Mouse (Mus musculus) hindbrain, embryonic 15.5 days (tissue): Measurements from ENCODE around the gene Plch2. TPM values are rescaled to one million over a fixed set of nuclear protein-coding genes. Genes with fewer than 3 reads are reported as not detected.

Experiments used
- ATAC-seq: fragments of 200-750 bp; cut with Nextera tagmentation; 2 replicates; pipeline ENCODE4 v1.8.0; 2017; ENCODE audit warnings: low read depth, moderate number of reproducible peaks, moderate TSS enrichment; ENCODE audit not compliant: low FRiP score
- H3K27ac ChIP-seq: fragments of 300-500 bp; sonication (generic); replicated peaks from 2 replicates; pipeline ENCODE4 v1.5.1; 2015; ENCODE audit warnings: mild to moderate bottlenecking, inconsistent platforms
- H3K27me3 ChIP-seq: fragments of 300-500 bp; sonication (generic); 2 replicates; pipeline ENCODE4 v1.6.1; 2015; ENCODE audit warnings: control low read depth, inconsistent platforms
- H3K36me3 ChIP-seq: fragments of 300-500 bp; sonication (generic); 2 replicates; pipeline ENCODE4 v1.6.1; 2015; ENCODE audit warnings: control low read depth, inconsistent platforms
- H3K4me1 ChIP-seq: fragments of 300-500 bp; sonication (generic); replicated peaks from 2 replicates; pipeline ENCODE4 v1.6.1; 2015; ENCODE audit warnings: control low read depth, inconsistent platforms
- H3K4me2 ChIP-seq: fragments of 300-500 bp; sonication (generic); 2 replicates; pipeline ENCODE4 v1.6.1; 2015; ENCODE audit warnings: moderate library complexity, mild to moderate bottlenecking, inconsistent platforms
- H3K4me3 ChIP-seq: fragments of 300-500 bp; sonication (generic); 2 replicates; pipeline ENCODE4 v1.5.1; 2015; ENCODE audit warnings: mild to moderate bottlenecking, inconsistent platforms
- H3K9ac ChIP-seq: fragments of 300-500 bp; sonication (generic); 2 replicates; pipeline ENCODE4 v1.6.1; 2015; ENCODE audit warnings: inconsistent platforms
- H3K9me3 ChIP-seq: fragments of 300-500 bp; sonication (generic); 2 replicates; pipeline ENCODE4 v1.6.1; 2016; ENCODE audit warnings: control low read depth, inconsistent platforms
- WGBS: fragments of 180-500 bp; shearing (Covaris S2); methylation state at CpG from one replicate; pipeline ENCODE4 v1.1.7; 2015; 5-methylcytosine and 5-hydroxymethylcytosine counted together
- polyA plus RNA-seq: library from polyadenylated mRNA; unstranded; fragments of >200 nt; fragmentation: Nextera tagmentation; extraction: Ambion mirVana; gene quantifications from 2 replicates; pipeline ENCODE4 v1.2.1, GENCODE M21; 2015

The Plch2 gene
- polyA plus RNA-seq, 1 experiment from 2014 or later = 18.2 TPM

DNA sequence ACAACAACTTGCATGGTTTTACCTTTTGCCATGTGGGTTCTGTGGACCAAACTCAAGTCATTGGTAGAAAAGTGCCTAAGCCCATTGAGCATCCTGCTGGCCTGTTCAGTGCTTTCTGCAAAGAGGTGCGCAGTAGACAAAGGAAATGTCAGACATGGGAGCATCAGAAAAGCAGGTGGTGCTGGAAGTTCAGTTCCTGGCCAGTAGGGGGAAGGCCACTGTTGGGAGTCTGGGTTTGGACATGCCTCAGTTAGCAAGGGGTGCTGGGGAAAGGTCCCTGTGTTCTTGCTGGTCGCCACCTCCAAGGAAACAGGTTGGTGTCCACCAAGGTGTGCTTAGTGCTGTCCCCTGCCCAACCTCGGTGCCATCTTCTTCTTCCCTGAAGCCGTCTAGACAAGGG lies 76.5 kb downstream of the Plch2 start:
- H3K36me3 ChIP-seq = peaks cover 49% of the 10 kb centered on the region
- H3K9ac ChIP-seq = no peak overlapping the region
- H3K27me3 ChIP-seq = no peaks in the 10 kb centered on the region
- ATAC-seq = no peak
- H3K4me1 ChIP-seq = peaks cover 5% of the 10 kb centered on the region
- H3K27ac ChIP-seq = no peak overlapping the region
- H3K9me3 ChIP-seq = no peaks in the 10 kb centered on the region
- no peak overlapping the region for H3K4me2 ChIP-seq
- H3K4me3 ChIP-seq = no peak overlapping the region
- WGBS = 89% methylated on average over 4 of the region's 4 CpGs

DNA sequence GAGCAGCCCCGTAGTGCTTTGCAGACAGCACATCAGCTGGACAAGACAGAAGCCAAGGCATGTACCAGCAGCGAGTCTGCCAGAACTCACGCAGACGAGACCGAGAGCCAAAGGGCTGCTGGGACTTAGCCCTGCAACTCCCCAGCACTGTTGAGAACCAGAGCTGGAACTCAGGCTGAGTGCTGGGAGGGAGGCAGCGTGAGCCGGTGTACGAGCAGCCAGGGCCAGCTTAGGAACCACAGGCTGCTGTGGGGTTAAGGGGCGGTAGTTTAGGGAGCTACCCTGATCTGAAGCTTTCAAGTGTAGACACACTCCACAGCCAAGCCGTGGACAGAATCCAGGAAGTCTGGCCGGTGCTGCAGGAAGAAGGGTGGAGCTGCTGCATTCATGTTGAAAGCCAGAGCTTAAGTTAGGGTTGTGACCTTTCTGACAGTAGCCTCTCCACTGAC lies 82.4 kb downstream of the Plch2 start:
- Histone ChIP-seq H3K9ac (no peak overlapping the region), H3K4me1 (no peaks in the 10 kb centered on the region), H3K9me3 (no peaks in the 10 kb centered on the region), H3K4me2 (no peak overlapping the region), H3K4me3 (no peak overlapping the region), H3K27me3 (no peaks in the 10 kb centered on the region), H3K36me3 (peaks cover 94% of the 10 kb centered on the region), H3K27ac (no peak overlapping the region)
- 93% methylated on average over 11 of the region's 11 CpGs for WGBS
- ATAC-seq = no peak

DNA sequence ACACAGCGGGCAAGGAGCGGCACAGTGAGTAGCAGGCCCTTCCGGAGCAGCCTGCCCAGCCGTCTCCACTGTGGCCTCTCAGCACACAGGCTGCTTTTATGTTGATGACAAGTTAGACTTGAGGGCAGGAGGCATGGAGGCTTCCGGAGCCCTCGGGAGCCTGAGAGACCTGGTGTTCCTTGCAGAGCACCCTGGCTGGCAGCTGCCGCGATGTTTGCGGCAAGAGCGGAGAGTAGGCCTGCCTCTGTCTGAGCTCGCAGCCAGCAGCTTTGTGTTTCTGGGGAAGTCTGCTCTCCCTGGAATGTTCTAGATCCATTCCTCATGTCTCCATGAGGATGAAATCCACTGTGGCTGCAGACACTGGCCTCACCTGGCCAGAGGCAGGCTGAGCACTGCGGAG lies 84.0 kb downstream of the Plch2 start:
- H3K9me3 ChIP-seq = no peaks in the 10 kb centered on the region
- no peak overlapping the region for H3K27ac ChIP-seq
- 93% methylated on average over 12 of the region's 12 CpGs for WGBS
- no peak overlapping the region for H3K9ac ChIP-seq
- H3K4me2 ChIP-seq = no peak overlapping the region
- H3K36me3 ChIP-seq = peaks cover 84% of the 10 kb centered on the region
- no peak for ATAC-seq
- H3K4me1 ChIP-seq = no peaks in the 10 kb centered on the region
- H3K27me3 ChIP-seq = no peaks in the 10 kb centered on the region
- no peak overlapping the region for H3K4me3 ChIP-seq

DNA sequence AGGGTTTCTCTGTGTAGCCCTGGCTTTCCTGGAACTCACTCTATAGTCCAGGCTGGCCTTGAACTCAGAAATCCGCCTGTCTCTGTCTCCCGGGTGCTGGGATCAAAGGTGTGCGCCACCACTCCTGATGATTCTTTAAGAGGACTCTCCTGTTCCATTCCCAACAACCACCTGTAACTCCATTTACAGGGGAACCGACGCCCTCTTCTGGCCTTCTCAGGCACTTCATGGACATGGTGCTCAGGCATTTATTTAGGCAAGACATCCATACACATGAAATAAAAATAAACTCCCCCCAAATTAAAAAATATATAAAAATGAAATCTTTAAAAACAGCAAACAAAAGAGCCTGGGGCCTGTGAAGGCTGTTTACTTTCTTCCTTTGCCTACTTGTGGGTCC lies 89.4 kb downstream of the Plch2 start:
- Histone ChIP-seq H3K4me3 (no peak overlapping the region), H3K9ac (no peak overlapping the region), H3K36me3 (peaks cover 33% of the 10 kb centered on the region), H3K9me3 (no peaks in the 10 kb centered on the region), H3K4me2 (no peak overlapping the region), H3K27me3 (no peaks in the 10 kb centered on the region), H3K27ac (no peak overlapping the region), H3K4me1 (peaks cover 39% of the 10 kb centered on the region)
- 56% methylated on average over 5 of the region's 5 CpGs for WGBS
- ATAC-seq = no peak

DNA sequence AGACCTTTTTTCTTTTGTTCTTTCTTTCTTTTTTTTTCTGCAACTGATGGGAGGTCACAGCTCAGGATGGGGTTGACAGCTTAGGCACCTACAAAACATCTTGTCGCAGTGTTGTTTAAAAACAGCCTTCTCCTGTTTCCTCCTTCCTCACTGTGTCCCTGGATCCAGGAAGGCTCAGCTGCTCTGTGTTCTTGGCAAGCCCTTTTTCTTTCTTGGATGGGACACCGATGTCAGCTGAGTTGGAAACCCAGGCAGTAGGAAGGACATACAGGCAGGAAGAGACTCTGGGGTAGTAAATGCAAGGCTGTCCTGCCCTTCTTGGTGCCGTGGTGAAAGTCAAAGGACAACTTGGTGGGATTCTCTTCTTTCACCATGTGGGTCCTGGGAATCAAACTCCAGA lies 90.7 kb downstream of the Plch2 start:
- Histone ChIP-seq H3K9ac (peak overlapping the region; percentile 65), H3K36me3 (peaks cover 20% of the 10 kb centered on the region), H3K4me3 (no peak overlapping the region), H3K4me2 (peak overlapping the region; percentile 94), H3K9me3 (no peaks in the 10 kb centered on the region), H3K27me3 (no peaks in the 10 kb centered on the region), H3K4me1 (peaks cover 51% of the 10 kb centered on the region), H3K27ac (0 out of 2 replicates have a peak overlapping the region, but pooled peaks have one; percentile 95)
- WGBS = 50% methylated on average over 3 of the region's 3 CpGs
- ATAC-seq = no peak

DNA sequence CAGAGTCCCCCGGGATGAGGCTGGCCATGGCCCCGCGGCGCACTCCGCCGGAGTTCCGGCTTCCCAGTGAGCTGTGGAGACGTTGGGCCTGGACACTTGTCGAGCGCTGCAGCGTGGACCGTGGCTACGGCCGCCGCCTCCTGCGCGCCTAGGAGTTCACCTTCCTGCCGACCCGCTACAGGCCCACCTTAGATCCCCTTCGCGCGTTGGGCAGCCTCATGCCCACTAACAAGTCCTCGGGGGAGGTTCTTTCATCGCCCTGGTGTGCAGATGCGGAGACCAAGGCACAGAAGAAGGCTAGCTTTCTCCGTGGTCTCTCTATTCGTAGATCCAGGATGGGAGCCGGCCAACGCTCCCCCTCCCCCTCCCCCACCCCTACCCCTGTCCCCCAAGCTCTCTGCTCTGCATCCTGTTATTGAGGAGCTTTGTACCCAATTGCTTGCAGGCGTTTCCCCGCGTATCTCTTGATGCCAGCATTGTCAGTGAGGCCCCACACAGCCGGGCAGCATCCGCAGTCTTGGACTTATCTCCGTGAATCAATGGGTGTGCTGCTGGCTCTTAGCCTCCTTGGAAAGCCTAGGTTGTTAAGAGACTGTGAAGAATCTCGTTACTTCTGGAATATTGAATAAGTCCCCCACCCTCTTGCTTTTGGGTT lies 91.9 kb downstream of the Plch2 start:
- Histone ChIP-seq H3K36me3 (peaks cover 8% of the 10 kb centered on the region; the same call in 1 of the 2 replicates), H3K4me1 (peaks cover 63% of the 10 kb centered on the region), H3K9ac (peak overlapping the region; percentile 65), H3K4me2 (peak overlapping the region; percentile 94), H3K27ac (peak overlapping the region; percentile 95), H3K4me3 (peak overlapping the region; percentile 72), H3K9me3 (no peaks in the 10 kb centered on the region), H3K27me3 (no peaks in the 10 kb centered on the region)
- whole genome bisulfite sequencing = under 1% methylated on average over 35 of the region's 36 CpGs
- ATAC-seq = no peak; the same call in 1 of the 2 replicates

DNA sequence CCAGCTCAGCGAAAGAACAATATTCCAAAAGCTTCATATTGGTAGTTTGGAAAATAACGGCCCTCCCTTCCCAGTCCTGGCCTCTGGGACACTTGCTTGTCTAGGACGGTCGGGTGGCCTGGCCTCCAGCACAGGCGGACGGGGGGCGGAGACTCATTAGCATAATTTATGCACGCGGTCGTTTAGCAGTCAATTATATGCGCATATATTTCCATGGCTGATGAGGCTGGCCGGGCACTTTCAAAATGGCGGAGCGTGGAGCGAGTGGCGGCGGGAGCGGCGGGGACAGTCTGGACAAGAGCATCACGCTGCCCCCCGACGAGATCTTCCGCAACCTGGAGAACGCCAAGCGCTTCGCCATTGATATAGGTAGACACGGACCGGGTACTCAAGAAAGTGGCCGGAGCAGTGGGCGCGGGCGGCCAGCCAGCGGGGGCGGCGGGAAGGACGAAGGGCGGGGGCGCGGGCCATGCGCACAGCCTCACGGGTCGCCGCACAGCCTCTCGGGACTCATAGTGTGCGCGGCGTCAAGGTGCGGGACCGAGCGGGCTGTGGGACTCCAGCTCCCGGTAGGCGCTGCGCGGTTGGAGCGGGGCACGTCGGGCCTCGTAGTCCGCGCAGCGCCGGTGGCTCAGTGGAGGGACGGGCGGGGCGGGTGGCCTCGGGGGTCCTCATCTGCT lies 92.5 kb downstream of the Plch2 start, which contains the start of gene Pank4:
Gene Pank4, plus strand, starts transcription at position 223 of the 680 bp plus-strand sequence.
- peak within 1 kb of the TSS; percentile 95 for H3K27ac ChIP-seq
- no peaks in the 10 kb centered on the region for H3K27me3 ChIP-seq
- H3K4me1 ChIP-seq = peaks cover 69% of the 10 kb centered on the region
- under 1% methylated on average over 63 of the region's 66 CpGs for WGBS
- H3K36me3 ChIP-seq = 0 out of 2 replicates have a peak, but pooled peaks cover 2% of the 10 kb centered on the region
- H3K9me3 ChIP-seq = no peaks in the 10 kb centered on the region
- peak; percentile 91 for ATAC-seq
- H3K4me2 ChIP-seq = peak within 1 kb of the TSS; percentile 94
- peak within 1 kb of the TSS; percentile 65 for H3K9ac ChIP-seq
- H3K4me3 ChIP-seq = peak within 1 kb of the TSS; percentile 72

DNA sequence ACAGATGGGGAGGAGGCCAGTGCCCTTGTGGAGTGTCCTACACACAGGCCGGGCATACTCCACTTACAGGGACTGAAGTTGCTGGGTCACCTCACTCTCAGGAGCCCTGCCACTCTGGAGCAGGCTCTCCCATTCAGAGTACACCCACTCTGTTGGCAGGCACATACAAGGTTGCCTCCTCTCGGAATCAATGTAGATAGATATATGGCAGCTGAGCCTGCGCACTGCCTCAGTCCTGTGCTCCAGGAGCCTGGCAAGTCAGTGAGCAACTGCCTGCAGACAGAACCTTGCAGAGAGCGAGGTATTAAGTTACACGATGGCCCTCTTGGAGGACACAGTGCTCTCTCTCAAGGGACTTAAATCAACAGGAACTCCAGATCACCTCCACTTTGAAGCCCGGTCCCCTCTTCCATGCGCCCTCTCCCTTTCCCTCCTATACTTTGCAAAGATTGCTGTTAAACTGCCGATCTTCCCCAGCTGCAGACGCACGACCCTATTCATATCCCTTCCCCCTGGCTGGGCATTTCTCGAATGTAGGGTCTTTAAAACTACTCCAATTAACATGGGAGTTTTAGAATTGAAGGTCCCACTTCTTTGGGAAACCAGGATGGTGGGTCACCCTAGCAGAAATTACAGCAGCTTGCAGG lies 93.3 kb downstream of the Plch2 start:
- no peaks in the 10 kb centered on the region for H3K27me3 ChIP-seq
- no peaks in the 10 kb centered on the region for H3K9me3 ChIP-seq
- H3K9ac ChIP-seq = peak overlapping the region; percentile 65
- no peaks in the 10 kb centered on the region for H3K36me3 ChIP-seq
- ATAC-seq = no peak
- peaks cover 77% of the 10 kb centered on the region for H3K4me1 ChIP-seq
- 6% methylated on average over 11 of the region's 11 CpGs for WGBS
- peak overlapping the region; percentile 95 for H3K27ac ChIP-seq
- H3K4me3 ChIP-seq = peak overlapping the region; percentile 72
- peak overlapping the region; percentile 94 for H3K4me2 ChIP-seq

DNA sequence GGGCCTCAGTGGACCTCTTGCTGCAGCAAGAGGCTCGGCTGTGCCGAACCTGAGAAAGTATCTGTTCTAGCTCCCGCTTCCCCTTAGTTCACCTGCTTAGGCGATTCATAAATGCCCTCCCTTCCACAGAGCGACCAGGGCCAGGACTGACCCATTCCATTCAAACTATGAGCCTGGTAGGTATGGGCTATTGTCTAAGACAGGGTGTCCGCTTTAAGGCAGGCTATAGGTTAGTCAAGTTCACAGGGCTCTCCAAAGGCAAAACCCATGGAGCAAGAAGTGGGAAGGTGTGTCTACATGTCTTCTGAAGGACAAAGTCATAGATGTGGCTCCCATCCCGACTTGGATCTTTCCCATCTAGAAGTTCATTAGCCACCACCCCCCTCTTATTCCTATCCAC lies 93.9 kb downstream of the Plch2 start:
- Histone ChIP-seq H3K9me3 (no peaks in the 10 kb centered on the region), H3K4me2 (peak overlapping the region; percentile 94), H3K36me3 (no peaks in the 10 kb centered on the region), H3K4me1 (peaks cover 83% of the 10 kb centered on the region), H3K4me3 (peak overlapping the region; percentile 72), H3K27ac (peak overlapping the region; percentile 95), H3K27me3 (peaks cover 3% of the 10 kb centered on the region; the same call in 1 of the 2 replicates), H3K9ac (peak overlapping the region; percentile 65)
- no peak for ATAC-seq
- 37% methylated on average over 7 of the region's 7 CpGs for WGBS

DNA sequence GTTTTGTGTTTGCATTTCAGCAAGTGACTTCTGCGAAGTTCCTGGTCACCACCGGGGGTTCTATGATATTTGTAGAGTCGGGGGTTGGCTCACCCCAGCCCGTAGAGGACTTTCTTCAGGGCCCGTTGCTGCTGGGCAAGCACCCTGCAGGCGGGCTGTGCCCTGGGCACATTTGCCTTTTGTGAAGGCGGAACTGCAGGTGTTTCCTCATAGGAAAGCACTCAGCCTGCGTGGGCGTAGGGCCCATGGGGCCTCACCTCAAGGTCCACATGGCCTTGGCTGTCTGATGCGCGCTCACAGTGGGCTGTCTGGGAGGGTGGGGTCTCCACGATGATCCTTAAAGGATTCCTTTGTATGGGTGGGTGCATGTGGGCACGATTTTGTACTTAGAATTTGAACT lies 94.7 kb downstream of the Plch2 start:
- Histone ChIP-seq H3K27me3 (peaks cover 5% of the 10 kb centered on the region; the same call in 1 of the 2 replicates), H3K4me1 (peaks cover 91% of the 10 kb centered on the region), H3K9me3 (no peaks in the 10 kb centered on the region), H3K4me3 (peak overlapping the region; percentile 72), H3K4me2 (peak overlapping the region; percentile 94), H3K9ac (peak overlapping the region; percentile 65), H3K36me3 (no peaks in the 10 kb centered on the region), H3K27ac (peak overlapping the region; percentile 95)
- ATAC-seq = no peak
- WGBS = 6% methylated on average over 13 of the region's 13 CpGs

DNA sequence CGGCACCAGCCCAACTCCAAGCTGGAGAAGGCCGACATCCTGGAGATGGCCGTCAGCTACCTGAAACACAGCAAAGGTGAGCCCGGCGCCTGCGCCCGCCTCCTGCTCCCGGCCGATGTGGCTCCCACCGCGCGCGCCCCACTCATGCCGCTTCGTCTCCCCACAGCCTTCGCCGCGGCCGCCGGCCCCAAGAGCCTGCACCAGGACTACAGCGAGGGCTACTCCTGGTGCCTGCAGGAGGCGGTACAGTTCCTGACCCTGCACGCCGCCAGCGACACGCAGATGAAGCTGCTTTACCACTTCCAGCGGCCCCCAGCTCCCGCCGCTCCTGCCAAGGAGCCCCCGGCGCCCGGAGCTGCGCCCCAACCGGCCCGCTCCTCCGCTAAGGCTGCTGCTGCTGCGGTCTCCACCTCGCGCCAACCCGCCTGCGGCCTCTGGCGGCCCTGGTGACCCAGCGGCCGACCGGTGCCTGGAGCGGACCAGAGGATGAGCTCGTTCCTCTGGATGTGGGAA lies 95.3 kb downstream of the Plch2 start:
- H3K9ac ChIP-seq = peak overlapping the region; percentile 65
- H3K27ac ChIP-seq = peak overlapping the region; percentile 95
- H3K9me3 ChIP-seq = no peaks in the 10 kb centered on the region
- ATAC-seq = no peak
- peaks cover 85% of the 10 kb centered on the region for H3K4me1 ChIP-seq
- H3K4me2 ChIP-seq = peak overlapping the region; percentile 94
- under 1% methylated on average over 44 of the region's 47 CpGs for WGBS
- H3K36me3 ChIP-seq = no peaks in the 10 kb centered on the region
- H3K27me3 ChIP-seq = peaks cover 8% of the 10 kb centered on the region; the same call in 1 of the 2 replicates
- peak overlapping the region; percentile 72 for H3K4me3 ChIP-seq
